Mouse (Mus musculus) brain, embryonic 18.5 days (tissue): ENCODE results near the gene Hspbap1.

Source experiments
- DNase-seq: peaks from one replicate; pipeline ENCODE4 v3.0.0-alpha.2; 2012; ENCODE audit warnings: low read depth, low spot score

Gene Hspbap1

GRCm38 (mm10) chr16:35763590-35764296, 6.4 kb upstream of the Hspbap1 start:
- DNase-seq = no peak

- DNase-seq = no peak
Observed at GRCm38 (mm10) chr16:35764941-35765340, 5.2 kb upstream of the Hspbap1 start.

- no peak for DNase-seq
Observed at GRCm38 (mm10) chr16:35765449-35765848, 4.7 kb upstream of the Hspbap1 start.

- DNase-seq = no peak
Observed at GRCm38 (mm10) chr16:35766366-35766765, 3.8 kb upstream of the Hspbap1 start.

- DNase-seq = no peak
Observed at GRCm38 (mm10) chr16:35768469-35768784, 1.7 kb upstream of the Hspbap1 start.

- no peak for DNase-seq
Observed at GRCm38 (mm10) chr16:35768785-35769642, 1.2 kb upstream of the Hspbap1 start, which contains the start of gene Dirc2. TSS of gene Dirc2 (minus strand) at chr16:35769356.

- no peak for DNase-seq
Observed at GRCm38 (mm10) chr16:35771141-35771540, 966 bp downstream of the Hspbap1 start.

GRCm38 (mm10) chr16:35771606-35772005, 1.4 kb downstream of the Hspbap1 start:
- DNase-seq = no peak

- no peak for DNase-seq
Observed at GRCm38 (mm10) chr16:35772598-35772997, 2.4 kb downstream of the Hspbap1 start.

GRCm38 (mm10) chr16:35775835-35776234, 5.7 kb downstream of the Hspbap1 start:
- DNase-seq = no peak

GRCm38 (mm10) chr16:35776737-35777136, 6.6 kb downstream of the Hspbap1 start:
- DNase-seq = no peak

- DNase-seq = no peak
Observed at GRCm38 (mm10) chr16:35777768-35778167, 7.6 kb downstream of the Hspbap1 start.

- no peak for DNase-seq
Observed at GRCm38 (mm10) chr16:35779681-35780080, 9.5 kb downstream of the Hspbap1 start.

GRCm38 (mm10) chr16:35781096-35781495, 10.9 kb downstream of the Hspbap1 start:
- no peak for DNase-seq

- no peak for DNase-seq
Observed at GRCm38 (mm10) chr16:35781651-35782050, 11.5 kb downstream of the Hspbap1 start.

- no peak for DNase-seq
Observed at GRCm38 (mm10) chr16:35782451-35783206, 12.5 kb downstream of the Hspbap1 start.

GRCm38 (mm10) chr16:35783207-35783573, 13.0 kb downstream of the Hspbap1 start:
- DNase-seq = no peak

GRCm38 (mm10) chr16:35784134-35784725, 14.1 kb downstream of the Hspbap1 start:
- no peak for DNase-seq

GRCm38 (mm10) chr16:35787163-35787562, 17.0 kb downstream of the Hspbap1 start:
- DNase-seq = no peak

- DNase-seq = no peak
Observed at GRCm38 (mm10) chr16:35787568-35788189, 17.5 kb downstream of the Hspbap1 start.

GRCm38 (mm10) chr16:35788330-35788729, 18.2 kb downstream of the Hspbap1 start:
- no peak for DNase-seq
